Mouse (Mus musculus) gastrocnemius, postnatal 4 days (tissue): ENCODE measurements around the gene Pcolce. TPM values are rescaled to one million over a fixed set of nuclear protein-coding genes. Genes with fewer than 3 reads are reported as not detected.
"Not testable (repeated sequence)": the region's sequence is repeated elsewhere in the genome, so short reads cannot be mapped to it uniquely, and the experiment has no call there.

Experiments
- DNase-seq, 2 experiments: peaks; one replicate each; pipeline ENCODE4 v3.0.0; 2021 to 2022; ENCODE audit warnings: low spot score in 2 of 2, mixed read lengths in 2 of 2
- total RNA-seq, 2 experiments: library from RNA; stranded (reverse); gene quantifications; 2 replicates each; pipeline ENCODE4 v1.2.3; 2021

Gene Pcolce
- total RNA-seq, 2 experiments from 2014 or later: 362 to 399 TPM

DNA sequence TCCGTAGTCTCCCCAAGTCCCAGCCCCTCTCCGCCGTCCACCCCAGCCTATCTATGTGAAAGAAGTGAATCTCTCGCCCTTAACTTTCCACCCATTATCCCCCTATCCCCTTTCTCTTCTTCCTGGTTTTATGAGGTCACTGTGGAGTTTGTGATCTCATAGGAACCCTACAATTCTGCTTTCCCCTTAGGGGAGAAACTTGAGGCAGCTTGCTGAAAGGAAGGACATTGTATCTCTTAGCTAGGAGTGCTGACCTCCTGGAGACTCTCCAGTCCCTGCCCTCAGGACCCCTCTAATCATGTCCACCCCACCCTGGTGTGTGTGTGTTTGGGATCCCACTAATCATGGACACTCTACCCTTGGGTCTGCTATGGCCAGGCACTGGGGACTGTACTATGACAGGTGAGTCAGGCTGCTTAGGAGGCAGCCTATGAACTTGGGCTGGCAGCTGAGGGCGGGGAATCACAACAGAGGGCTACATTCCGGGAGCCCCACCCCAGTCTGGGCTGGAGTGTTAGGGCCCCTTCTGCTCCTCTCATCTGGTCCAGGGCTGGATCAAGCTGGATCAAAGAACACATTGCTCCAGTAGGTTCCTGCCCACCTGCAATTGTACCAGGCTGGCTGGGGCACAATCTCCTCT lies 16.4 kb upstream of the Pcolce start:
- no peak for DNase-seq

DNA sequence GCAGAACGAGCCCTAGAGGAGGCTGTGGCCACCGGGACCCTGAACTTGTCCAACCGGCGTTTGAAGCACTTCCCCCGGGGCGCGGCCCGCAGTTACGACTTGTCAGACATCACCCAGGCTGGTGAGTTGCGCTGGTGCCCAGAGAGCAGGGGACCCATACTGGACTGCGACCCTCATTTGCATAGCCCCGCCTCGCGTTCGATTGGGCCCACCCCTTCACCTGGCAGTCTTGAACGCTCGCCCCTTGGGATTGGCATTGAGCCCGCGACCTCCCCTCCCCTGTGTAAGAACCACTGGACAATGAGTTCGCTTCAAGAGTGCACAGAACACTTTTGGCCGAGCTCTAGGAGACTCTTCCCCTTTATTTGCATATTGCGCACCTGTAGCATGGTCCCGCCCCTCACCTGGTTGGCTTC lies 15.7 kb upstream of the Pcolce start:
- peak in 1 of 2 experiments; percentile 42 for DNase-seq

DNA sequence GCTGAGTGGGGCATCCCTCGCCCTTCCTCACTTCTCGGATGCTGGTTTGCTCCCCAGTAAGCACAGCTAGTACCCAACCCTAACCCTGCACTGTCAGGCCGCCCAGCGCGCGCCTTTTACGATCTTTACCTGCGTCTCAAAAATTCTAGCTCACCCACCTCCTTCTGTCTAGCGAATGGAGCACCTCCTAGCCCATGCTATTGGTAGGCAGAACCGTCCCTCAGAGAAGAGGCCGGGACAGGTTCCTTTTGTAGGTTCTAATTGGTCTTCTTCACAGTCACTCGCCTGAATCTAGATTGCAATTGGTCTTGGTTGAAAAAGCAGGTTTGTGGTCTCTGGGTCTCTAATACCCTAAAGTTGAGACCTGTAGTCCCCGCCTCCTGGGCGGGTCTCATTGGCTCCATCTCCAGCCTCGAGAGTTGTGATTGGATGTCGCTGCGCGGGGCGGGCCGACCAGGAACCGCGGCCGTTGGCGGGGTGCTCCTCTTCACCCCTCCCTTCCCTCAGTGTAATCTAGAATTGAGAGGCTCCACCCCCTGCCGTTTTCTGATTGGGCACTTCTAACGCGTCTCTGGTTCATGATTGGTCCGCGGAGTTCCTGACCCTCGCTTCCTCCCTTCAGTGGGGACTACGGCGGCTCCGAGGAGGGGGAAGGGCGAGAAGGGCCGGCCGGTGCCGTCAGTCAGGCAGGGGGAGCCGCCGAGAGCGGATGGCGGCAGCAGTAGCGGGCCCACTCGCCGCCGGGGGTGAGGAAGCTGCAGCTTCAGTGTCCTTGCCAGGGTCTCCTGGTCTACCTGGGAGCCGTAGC lies 15.1 kb upstream of the Pcolce start, which contains the start of the genes Fbxo24, Lrch4 and Gm20605:
Gene Fbxo24 (minus strand): TSS at position 505 of the 808 bp plus-strand sequence.
Gene Lrch4 (plus strand): TSS at position 624 of the 808 bp plus-strand sequence.
Gene Gm20605 (plus strand): TSS at position 678 of the 808 bp plus-strand sequence.
- peak; percentile 93 to 98 for DNase-seq

DNA sequence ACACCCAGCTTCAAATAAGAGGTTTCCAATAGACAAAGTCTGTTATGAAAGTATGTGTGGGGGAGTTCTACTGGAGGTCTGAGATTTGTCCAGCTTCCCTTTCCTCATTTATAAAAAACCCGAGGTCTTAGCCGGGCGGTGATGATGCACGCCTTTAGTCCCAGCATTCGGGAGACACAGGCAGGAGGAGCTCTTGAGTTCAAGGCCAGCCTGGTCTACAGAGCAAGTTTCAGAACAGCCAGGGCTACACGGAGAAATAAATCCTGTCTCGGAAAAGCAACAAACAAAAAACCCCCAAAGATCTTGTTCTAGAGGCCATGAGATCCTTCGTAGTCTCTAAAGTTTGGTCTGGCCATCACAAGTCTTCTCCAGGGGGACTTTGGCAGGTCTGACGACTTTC lies 14.4 kb upstream of the Pcolce start:
- DNase-seq: no peak

DNA sequence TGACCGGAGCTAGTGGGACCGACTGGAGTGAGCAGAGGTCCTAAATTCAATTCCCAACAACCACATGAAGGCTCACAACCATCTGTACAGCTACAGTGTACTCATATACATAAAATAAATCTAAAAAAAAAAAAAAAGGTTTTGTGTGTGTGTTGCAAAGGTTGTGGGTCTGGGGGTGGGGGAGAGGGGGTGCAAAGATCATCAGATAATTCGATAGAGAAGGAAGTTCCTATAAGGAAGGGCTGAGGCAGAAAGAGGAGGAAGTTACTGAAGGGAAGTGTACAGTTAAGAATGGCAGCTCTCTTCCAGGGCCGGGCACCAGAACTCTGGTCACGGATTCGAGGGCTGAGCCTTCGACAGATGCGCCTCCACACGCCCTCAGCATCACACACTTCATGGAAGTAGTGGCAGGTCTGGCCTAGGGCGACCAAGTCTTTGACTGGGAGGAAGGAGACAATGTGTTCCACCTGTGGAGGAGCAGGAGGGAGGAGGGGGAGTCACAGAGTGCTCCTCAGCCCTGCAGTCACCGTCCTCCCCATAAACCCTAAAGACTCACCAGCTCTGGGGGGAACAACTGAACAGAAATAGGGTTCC lies 10.4 kb upstream of the Pcolce start:
- DNase-seq: no peak

DNA sequence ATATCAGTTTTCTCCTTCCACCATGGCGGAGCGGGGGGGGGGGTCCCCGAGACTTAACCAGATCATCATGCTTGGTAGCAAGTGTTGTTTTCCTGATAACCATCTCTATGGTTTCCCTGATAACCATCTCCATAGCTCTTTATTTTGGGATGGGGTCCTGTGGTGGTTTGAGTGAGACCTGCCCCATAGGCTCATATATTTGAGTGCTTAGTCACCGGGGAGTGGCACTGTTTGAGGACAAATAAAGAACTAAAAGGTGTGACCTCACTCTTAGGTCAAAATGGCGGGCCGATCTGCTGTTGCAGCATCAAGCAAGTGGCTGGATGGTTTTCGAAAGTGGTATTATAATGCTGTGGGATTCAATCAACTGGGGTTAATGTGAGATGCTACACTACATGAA lies 1.8 kb upstream of the Pcolce start:
- no peak for DNase-seq

DNA sequence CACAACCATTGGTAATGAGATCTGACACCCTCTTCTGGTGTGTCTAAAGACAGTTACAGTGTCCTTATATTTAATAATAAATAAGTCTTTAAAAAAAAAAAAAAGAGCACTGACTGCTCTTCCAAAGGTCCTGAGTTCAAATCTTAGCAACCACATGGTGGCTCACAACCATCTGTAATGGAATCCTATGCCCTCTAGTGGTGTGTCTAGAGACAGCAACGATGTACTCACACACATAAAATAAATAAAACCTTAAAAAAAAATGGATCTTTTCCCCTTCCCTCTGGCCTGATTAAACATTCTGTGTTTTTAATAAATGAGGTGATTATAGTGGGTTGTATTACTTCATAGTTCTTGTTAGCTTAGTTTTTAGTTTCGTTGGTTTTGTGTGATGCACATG lies 1.3 kb upstream of the Pcolce start:
- not testable (repeated sequence) for DNase-seq

DNA sequence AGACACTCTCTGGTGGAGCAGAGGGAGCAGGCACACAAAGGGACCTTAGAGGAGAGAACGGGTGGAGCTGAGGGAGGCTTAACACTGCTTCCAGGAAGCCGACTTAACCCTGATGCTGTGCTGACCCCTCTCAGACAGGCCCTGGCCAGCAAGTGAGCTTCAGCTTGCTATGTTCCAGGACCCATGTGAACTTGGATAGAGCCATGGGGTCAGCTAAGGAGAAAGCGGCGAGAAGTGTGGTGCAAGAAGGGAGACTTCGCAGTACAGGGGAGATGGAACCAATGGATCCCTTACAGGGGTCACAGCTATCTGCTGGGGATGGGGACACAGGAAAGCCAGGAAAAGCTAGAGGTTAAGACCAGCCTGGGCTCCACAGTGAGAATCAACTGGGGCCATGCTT lies 508 bp downstream of the Pcolce start:
- no peak for DNase-seq

DNA sequence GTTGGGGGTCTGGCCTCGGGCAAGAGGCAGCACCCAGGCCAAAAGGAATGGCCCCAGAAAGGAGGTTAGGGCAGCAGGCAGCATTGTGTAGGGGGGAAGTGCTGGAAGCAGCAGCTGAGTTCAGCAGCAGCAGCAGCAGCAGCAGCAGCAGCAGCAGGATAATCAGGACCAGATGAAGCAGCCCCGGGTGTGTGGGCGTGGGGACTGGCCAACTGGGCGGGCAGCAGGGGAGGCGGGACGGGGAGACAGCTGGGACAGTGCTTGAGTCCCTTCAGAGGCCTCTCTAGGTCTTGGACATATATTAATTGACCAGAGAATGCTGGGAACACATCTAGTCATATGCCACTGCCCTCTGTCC lies 2.4 kb downstream of the Pcolce start:
- DNase-seq: peak; percentile 72 to 87

DNA sequence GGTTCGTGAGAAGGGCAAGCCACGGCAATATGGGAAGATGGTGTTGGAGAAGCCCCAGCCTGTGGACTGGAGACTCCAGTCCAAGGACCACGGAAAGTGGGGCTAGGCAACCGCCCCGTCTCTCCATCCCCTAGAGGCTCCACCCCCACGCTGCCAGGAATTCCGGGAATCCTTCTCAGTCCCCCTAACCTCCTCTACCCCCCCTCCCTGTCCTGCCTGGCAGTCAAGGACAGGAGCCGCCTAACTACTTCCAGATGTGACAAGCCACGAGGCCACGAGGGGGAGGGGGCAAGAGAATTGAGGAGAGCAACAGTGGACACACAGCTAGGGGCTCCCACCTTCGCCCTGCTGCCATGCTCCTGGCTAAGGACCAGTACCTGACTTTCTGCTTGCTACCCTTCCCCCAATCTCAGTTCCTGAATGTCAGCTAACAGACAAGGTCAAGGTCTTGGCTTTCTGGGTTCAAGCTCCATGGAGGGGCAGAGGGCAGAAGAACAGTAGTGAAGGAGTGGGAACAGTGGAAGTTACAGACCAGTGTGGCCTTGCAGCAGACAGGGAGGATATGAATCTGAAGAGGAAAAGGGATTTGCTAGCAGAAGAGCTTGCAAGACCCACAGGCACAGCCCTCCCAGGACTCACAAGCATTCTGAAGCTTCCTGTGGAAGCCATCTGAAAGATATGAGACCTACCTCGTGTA lies 2.9 kb downstream of the Pcolce start:
- peak; percentile 80 to 89 for DNase-seq

DNA sequence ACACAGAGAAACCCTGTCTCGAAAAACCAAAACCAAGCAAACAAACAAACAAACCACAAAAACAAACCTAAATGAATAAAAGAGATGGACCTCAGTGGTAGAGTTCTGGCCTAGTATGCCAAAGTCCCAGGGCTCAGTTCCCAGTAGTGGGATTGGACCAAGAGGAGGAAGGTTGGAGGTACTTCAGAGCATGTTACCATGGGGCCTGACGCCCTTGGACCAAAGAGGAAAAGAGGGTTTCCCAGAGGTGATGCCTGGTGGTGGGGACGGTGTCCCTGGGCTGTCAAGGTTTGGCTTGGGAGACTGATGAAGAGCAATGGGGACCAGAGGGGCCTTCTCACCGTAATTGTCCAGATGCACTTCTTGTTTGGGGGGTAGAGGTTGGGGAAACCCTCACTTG lies 3.5 kb downstream of the Pcolce start:
- DNase-seq: no peak

DNA sequence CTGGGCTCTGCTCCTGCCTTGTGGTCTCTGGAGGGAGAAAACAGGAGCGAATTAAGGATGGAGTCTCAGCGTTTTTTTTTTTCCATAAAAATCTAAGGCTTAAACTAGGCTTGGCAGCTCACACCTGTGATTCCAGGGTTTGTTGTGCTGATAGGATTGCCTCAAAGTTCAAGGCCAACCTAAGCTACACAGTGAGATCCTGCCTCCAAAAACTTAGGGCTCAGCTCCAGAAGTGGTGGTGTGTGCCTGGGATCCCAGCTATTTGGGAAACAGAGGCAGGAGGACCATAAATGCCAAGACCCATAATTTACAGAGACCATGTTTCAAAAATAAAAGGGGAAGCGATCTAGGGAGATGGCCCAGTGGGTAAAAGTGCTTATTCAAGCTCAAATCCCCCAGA lies 4.3 kb downstream of the Pcolce start:
- DNase-seq: no peak

DNA sequence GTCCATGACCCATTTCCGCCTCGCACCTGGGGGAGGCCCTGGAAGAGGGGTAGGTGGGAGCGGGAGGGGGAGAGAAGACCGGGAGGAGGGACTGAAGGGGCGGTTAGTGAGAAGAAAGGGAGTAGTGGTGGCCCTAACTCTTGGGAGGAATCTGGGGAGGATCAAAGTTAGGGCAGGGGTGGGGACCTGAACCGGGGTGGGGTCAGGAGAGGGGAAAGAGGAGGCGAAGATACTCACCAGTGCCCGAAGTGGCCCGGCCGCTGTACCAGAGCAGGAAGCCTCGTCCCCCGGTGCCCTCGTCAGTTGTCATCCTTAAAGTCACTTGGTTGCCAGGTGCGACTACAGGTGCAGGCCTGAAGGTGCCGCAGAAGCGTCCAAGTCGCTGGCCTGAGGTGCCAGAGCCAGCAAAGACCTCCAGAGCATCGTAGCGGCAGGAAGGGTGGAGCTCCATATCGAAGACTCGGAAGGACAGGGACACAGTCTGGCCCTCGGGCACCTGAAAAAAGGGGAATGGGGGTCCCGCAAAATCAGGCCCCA lies 4.9 kb downstream of the Pcolce start:
- DNase-seq: no peak

DNA sequence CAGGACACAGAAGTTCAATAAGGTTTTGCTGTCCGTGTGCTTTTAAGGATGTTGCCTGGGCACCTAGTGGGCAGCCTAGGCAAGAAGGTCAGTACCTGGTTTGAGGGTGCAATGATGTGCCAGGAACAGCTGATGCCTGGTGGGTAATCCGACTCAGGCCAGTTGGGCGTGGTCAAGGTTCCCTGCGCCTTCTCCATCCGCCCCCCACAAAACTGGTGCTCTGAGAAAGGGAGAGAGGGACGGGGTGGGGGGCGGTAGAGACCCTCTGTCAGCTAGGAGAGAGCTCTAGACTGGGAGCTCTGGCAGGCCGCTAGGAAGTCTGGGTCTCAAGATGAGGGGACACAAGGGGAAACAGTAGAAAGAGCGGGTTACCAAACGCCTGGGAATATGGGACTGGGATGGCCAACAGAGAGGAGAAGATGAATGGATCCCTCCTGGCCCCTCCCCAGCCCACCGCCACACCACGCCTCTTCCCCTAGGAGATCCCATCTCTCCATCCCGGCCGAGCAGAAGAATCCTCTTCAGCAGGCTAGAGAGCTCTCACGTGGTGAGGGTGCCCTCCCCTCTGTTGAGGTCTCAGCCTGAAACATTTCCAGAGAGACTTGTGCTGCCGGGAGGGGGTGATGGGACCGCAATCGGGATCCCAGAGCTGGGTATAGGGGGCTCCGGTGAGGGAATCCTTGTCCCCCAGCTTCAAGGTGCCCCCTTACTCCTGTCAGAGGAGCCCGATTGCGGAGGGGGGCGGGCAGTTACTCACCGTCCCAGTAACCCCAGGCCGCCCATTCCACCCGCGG lies 5.5 kb downstream of the Pcolce start:
- no peak for DNase-seq

DNA sequence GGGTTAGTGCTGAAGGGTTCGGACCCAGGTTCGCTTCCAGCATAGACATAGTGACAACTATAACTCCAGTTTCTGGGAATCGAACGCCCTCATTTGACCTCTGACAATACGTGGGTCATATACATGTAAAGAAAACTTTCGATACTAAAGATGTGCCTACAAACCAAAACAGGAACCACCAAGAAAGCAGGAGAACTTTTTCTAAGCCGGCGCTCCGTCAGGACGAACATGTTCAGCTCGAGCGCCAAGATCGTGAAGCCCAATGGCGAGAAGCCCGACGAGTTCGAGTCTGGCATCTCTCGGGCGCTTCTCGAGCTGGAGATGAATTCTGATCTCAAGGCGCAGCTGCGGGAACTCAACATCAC lies 12.2 kb downstream of the Pcolce start:
- DNase-seq: peak in 1 of 2 experiments; percentile 38

DNA sequence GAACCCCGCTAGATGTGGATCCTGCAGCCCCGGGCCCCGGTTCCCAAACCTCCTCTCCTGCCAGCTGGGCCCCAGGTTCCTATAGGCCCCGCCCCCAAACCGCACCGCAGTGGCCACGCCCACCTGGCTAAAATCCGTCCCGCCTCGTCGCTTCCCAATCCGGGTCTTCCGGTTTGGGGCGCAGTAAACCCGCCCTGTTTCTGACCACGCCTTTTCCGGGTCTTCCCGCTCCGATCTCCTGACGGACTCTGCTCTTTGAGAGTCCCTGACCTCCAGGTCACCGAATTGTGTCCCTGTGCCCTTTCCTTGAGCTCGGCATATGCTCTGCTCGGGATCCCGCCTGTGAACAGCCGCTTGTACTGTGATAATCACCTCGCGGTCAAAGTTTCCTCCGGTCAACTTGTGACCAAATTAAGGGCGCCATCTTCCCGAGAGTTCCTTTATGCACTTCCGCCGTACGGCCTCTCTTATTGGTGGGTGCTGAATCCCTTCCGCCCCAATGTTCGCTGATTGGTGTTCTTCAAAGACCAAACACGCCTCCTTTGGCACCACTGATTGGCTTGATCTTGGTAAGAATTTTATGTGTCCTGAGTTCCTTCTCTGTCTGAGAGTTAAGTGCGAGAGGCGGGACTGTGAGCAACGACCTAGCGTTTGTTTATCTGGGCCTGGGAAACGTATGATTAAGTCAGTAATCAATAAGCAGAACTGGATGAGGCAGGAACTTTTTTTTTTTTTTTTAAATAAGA lies 12.8 kb downstream of the Pcolce start, which contains the start of gene Mospd3:
Gene Mospd3 (minus strand): TSS at position 440 of the 746 bp plus-strand sequence.
- peak; percentile 92 to 96 for DNase-seq

DNA sequence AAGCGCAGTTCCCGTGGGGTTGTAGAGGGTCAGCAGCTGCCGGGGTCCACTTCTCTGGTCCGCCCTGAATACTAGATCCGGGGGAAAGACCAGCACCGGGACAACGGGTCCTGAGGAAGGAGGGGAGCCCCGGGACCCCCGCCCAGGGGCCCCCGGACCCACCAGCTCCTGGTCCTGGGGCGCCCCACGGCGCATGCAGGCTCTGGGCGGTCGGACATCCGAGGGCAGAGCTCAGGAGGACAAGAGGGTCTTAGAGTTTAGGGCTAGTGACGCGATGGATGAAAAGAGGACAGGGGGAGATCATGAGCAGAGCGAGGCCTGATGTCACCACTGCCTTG lies 13.3 kb downstream of the Pcolce start:
- no peak for DNase-seq

DNA sequence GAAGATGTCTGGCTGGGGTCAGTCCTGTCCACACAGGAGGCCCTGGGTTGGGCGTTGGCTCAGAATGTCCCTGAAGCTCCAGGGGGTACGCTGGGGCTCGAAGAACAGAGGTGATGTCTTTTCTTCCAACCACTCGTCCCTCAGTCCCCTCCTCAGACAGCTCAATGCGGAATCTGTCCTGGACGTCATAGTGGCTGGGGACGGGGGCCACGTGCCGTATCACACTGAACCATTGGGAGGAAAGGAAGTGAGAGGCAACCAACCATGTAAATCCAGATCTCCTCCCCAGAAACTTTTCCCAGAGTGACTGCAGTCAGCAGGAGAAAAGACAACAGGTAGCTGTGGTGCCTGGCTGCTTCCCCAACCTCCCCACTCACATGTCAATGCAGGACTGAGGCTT lies 14.0 kb downstream of the Pcolce start:
- DNase-seq: no peak

DNA sequence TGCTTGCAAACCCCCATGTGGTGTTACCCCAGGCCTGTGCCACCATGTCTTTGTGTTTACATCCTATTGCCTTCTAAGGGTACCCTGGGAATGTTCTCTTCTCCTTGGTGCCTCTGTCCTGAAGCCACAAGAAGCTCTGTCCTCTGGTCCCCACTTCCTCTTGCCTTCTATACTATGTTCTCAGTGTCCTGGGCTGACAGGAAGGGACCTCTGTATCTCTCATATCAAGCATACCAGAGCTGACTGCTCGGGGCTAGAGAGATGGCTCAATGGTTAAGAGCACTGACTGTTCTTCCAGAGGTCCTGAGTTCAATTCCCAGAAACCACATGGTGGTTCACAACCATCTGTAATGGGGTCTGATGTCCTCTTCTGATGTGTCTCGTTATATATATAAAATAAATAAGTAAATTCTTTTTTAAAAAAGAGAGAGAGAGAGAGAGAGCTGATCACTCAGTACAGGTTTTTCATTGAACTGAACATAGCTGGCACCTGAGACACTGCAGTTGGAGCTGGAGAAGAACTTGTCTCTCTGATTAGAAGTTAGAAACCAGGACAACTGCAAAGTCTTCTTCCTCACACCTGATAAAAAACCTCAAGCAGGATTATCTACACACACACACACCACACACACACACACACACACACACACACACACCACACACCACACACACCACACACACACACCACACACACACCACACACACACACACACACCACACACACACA lies 15.3 kb downstream of the Pcolce start:
- DNase-seq: no peak
